Mouse (Mus musculus) cerebellum, adult 18-20 months (tissue): ENCODE data around the gene Chka.
A peak's percentile ranks its signal among the peaks of the same experiment; 100 is the strongest.

Source experiments
- DNase-seq, 2 experiments: peaks; one replicate each; pipeline ENCODE4 v3.0.0; 2021

Gene Chka

GRCm38 (mm10) chr19:3851502-3851962 is at the start of gene Chka:
Gene Chka, plus strand, starts transcription at chr19:3851773.
- DNase-seq = peak; percentile 98 to 99

GRCm38 (mm10) chr19:3805526-3805925 is 46.0 kb upstream of the Chka start:
- no peak for DNase-seq

- no peak for DNase-seq
Measured at GRCm38 (mm10) chr19:3810536-3811233, 40.9 kb upstream of the Chka start.

- peak; percentile 47 to 60 for DNase-seq
Measured at GRCm38 (mm10) chr19:3814461-3814860, 37.1 kb upstream of the Chka start.

DNA sequence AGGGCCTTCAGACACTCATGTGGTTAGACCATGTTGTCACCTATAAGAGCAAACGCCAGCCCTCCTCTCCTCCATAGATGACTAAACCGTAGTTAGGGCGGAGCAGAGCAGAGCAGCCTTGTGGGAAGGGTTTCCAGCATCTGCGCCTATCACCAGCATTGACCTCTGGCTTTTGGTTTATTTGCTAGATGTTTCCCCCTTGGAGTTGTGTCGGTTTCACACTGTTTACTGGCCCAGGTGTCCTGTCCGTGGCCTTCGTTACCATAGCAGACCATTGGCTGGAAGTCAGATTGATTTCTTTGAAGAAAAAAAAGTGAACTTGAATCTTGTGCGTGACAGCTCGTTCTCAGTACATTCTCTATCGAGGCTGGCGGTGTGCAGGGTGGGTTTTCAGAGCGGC is 35.7 kb upstream of the Chka start:
- DNase-seq = no peak

DNA sequence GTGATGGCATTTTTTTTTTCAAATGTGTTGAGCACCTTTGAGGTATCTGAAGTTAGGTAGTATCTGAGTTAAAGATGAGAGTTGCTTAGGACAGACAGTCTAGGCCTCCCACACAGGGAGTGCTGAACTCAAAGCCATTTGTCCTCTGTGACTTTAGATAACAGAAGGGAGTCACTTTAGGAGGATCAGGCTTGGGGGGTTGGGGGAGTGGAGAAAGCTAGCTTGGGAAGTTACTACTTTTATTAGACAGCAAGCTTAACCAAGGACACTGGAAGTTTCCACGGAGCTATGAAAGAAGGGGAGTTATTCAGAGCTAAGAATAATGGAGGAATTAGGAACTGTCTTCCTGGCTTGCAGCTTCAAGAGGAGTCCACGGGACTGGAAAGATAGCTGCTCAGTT is 32.5 kb upstream of the Chka start:
- DNase-seq = no peak

GRCm38 (mm10) chr19:3819899-3820444 is 31.6 kb upstream of the Chka start:
- DNase-seq = no peak

GRCm38 (mm10) chr19:3825044-3825443 is 26.5 kb upstream of the Chka start:
- DNase-seq = no peak

- no peak for DNase-seq
Measured at GRCm38 (mm10) chr19:3829863-3830262, 21.7 kb upstream of the Chka start.

- DNase-seq = no peak
Measured at GRCm38 (mm10) chr19:3831716-3832115, 19.9 kb upstream of the Chka start.

- DNase-seq = peak; percentile 88 to 89
Measured at GRCm38 (mm10) chr19:3832851-3833353, 18.7 kb upstream of the Chka start.

- DNase-seq = no peak
Measured at GRCm38 (mm10) chr19:3834301-3834700, 17.3 kb upstream of the Chka start.

GRCm38 (mm10) chr19:3836791-3837190 is 14.8 kb upstream of the Chka start:
- DNase-seq = no peak

DNA sequence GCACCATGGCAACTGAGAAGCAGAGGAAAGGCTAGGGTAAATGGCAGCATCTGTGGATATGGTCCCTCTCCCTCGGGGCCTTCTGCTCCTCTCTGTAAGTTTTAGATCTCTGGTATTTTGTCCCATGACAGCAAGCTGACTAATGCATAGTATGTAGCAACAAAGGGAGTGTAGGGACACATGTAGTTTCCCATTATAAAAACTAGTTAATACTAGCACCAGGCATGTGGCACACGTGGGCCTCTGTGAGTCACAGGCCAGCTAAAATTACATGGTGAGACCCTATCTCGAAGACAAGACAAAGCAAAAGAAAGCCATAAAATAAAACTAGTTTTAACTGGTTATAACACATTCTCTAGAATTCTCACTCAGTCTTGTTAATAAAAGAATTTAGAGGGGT is 12.6 kb upstream of the Chka start:
- DNase-seq = no peak

DNA sequence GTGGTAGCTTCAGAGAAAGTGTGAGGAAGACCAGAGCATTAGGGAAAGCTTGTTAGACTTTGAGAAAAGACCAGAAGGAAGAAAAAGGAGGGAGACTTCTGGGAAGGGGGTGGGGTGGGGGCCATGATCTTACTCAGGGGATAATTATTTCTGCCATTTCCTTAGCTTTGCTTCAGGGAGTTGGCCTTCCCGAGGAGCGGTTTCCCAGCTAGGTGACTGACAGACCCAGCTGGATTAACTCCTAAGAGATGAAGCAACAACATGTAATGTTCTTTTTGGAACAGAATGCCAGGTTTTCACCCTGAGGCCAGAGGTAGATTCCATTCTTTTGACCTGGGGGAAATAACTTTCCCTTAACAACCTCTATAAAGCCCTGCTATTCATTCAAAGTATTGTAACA is 11.9 kb upstream of the Chka start:
- no peak for DNase-seq

DNA sequence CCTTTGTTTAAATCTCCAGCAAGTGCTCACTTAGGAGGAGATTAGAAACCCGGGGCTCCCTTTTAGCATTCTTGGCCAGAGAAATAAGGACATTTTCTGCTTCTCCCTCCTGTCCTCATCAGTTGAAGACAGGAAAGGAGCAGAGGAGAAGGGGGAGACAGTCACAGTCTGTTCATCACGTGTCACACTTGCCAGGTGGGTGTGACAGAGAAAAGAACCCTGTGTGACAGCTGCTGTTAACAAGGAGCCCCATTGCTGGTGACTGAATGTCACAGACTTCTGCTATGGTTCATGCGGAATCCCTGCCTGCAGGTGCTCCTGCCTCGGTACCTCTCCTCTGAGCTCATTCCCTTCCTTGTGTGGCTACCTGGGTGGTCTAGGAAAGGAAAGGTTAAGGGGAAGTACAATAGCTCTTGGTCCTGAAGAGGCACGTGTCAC is 11.3 kb upstream of the Chka start:
- peak; percentile 42 to 43 for DNase-seq

DNA sequence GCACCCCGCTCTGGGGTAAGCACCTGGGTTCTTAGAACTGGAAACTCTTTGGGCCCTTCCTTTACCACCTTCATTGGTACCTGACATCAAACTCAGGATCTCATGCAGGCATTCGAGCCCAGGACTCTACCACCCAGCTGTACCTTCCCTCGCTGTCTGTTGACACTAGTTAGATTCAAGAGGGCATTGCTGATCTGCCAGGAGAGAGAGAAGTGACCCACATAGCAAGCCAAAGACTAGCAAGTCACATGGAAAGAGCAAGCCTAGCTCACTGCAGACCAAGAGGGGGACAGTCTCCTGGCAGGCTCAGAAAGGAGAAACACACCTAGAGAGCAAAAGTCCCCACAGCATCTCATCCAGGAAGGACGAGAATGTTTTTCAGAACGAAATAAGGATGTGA is 10.9 kb upstream of the Chka start:
- DNase-seq = no peak

- DNase-seq = no peak
Measured at GRCm38 (mm10) chr19:3842359-3843148, 9.0 kb upstream of the Chka start.

DNA sequence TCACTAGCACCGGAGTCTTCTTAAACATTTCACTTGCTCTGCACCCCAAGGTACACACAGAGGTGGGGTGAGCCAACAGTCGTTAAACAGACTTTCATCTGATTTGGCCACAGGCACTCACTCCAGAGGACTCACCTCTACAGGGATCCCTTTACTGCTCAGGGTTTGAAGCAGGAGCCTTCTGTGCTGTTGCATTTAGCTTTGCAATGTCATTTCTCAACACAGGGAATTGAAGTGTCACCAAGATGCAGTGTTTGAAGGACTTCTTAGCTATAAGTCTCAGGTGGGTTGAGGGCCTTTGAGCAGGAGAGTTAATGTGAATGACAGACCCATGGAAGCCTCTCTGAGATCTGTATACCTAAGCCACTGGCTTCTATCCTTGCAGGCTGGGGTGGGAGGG is 7.9 kb upstream of the Chka start:
- DNase-seq = no peak

DNA sequence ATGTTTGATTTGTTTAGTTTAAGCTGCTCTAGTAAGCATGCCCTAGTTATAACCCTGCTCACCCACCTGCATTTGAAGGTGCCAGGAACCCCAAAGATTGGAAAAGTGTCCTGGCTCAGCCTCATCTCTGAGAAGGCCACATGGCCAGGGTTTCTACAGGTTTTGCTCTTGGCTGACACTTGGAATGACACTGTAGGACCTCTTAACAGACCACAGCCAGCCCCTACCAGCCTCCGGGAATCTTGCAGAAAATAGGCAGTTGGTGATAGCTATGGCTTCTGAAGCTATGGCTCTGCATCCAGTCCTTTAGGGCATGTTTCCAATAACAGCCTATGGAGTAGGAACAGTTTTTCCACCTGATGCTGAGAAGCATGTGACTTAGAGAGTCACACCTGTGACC is 6.7 kb upstream of the Chka start:
- DNase-seq = peak; percentile 51 to 58

- peak in 1 of 2 experiments; percentile 24 for DNase-seq
Measured at GRCm38 (mm10) chr19:3845339-3845738, 6.2 kb upstream of the Chka start.

GRCm38 (mm10) chr19:3845803-3846406 is 5.7 kb upstream of the Chka start:
- peak; percentile 93 to 97 for DNase-seq
